Mouse (Mus musculus) frontal cortex, adult (tissue): ENCODE results near the gene Dcaf4.
A peak's percentile ranks its signal among the peaks of the same experiment; 100 is the strongest.

Experiments used
- ATAC-seq: cut with Nextera tagmentation; 2 replicates; pipeline ENCODE4 v1.9.2; 2017; ENCODE audit warnings: mild to moderate bottlenecking, moderate library complexity, mixed read lengths; ENCODE audit not compliant: low TSS enrichment

Gene Dcaf4

GRCm38 (mm10) chr12:83543997-83544396, 23.7 kb downstream of the Dcaf4 start:
- no peak for ATAC-seq

GRCm38 (mm10) chr12:83544791-83545190, 24.5 kb downstream of the Dcaf4 start:
- no peak for ATAC-seq

- no peak for ATAC-seq
These were observed 31.0 kb downstream of the Dcaf4 start for GRCm38 (mm10) chr12:83551305-83551704.

GRCm38 (mm10) chr12:83553816-83554215, 33.5 kb downstream of the Dcaf4 start:
- no peak for ATAC-seq

- ATAC-seq, result no peak
These were observed 35.3 kb downstream of the Dcaf4 start for GRCm38 (mm10) chr12:83555605-83556004.

- no peak for ATAC-seq
These were observed 38.2 kb downstream of the Dcaf4 start for GRCm38 (mm10) chr12:83558496-83558895.

GRCm38 (mm10) chr12:83560189-83560588, 39.9 kb downstream of the Dcaf4 start:
- ATAC-seq, result no peak

- no peak for ATAC-seq
These were observed 42.3 kb downstream of the Dcaf4 start for GRCm38 (mm10) chr12:83562589-83562988.

GRCm38 (mm10) chr12:83569866-83570265, 49.6 kb downstream of the Dcaf4 start:
- no peak for ATAC-seq

GRCm38 (mm10) chr12:83572717-83573116, 52.5 kb downstream of the Dcaf4 start:
- no peak for ATAC-seq

GRCm38 (mm10) chr12:83577445-83577844, 57.2 kb downstream of the Dcaf4 start:
- ATAC-seq, result no peak

- no peak for ATAC-seq
These were observed 58.1 kb downstream of the Dcaf4 start for GRCm38 (mm10) chr12:83578356-83578755.

GRCm38 (mm10) chr12:83578896-83579569, 58.8 kb downstream of the Dcaf4 start:
- ATAC-seq, result no peak

- no peak for ATAC-seq
These were observed 60.0 kb downstream of the Dcaf4 start for GRCm38 (mm10) chr12:83580283-83580682.

- no peak for ATAC-seq
These were observed 61.8 kb downstream of the Dcaf4 start for GRCm38 (mm10) chr12:83582106-83582505.

GRCm38 (mm10) chr12:83582747-83583146, 62.5 kb downstream of the Dcaf4 start:
- peak; percentile 65; the same call in 1 of the 2 replicates for ATAC-seq

- ATAC-seq, result no peak
These were observed 66.4 kb downstream of the Dcaf4 start for GRCm38 (mm10) chr12:83586628-83587027.
